Mouse (Mus musculus) cerebellum, adult 11 months (tissue): ENCODE measurements around the gene Zbtb42.

Experiments
- DNase-seq: peaks from one replicate; pipeline ENCODE4 v3.0.0; 2022

Gene Zbtb42

DNA sequence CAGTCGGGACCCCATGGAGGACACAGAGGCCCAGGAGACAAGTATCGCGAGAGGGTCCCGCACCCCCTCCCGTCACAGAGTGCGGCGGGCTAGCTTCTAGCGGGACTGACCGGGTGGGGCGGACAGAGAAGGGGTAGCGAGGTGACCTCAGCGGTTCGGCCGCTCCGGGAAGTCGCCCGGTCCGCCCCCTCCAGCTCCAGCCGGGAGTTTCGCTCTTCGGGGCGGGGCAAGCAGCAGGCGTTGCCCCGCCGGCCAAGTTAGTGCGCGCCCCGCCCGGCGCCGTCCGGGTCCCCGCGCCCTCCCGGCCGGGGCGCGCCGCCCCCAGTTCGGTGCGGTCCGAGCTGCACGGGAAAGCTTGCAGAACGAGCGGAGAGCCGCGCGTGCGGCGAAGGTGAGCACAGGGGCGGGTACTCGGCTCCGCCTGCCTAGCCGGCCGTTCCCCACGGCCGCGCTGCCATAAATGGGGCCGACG is at the start of gene Zbtb42:
TSS of gene Zbtb42 (plus strand) at position 274 of the 472 bp plus-strand sequence.
- no peak for DNase-seq

- DNase-seq: peak; percentile 49
Observed at GRCm38 (mm10) chr12:112628928-112629721, 49.5 kb upstream of the Zbtb42 start.

- no peak for DNase-seq
Observed at GRCm38 (mm10) chr12:112630029-112630428, 48.6 kb upstream of the Zbtb42 start.

- DNase-seq: no peak
Observed at GRCm38 (mm10) chr12:112630796-112631195, 47.8 kb upstream of the Zbtb42 start.

DNA sequence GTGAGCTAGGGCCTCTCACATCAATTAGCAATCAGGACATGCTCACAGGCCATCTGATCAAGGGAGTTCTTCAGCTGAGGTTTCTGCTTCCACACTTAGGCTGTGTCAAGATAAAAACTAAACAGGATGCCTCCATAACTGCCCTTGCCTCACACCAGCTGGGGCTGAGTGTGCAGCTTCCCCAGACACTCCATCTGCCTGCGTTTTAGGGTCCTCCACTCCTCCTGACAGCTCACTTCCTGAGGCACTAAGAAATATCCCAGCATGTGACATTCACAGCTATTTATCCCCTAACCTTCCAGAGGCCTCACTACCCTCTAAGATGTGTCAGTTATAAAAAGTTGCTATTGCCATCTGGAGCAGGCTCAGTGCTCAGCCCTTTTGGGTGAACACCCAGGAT is 47.2 kb upstream of the Zbtb42 start:
- no peak for DNase-seq

- DNase-seq: no peak
Observed at GRCm38 (mm10) chr12:112632084-112632777, 46.4 kb upstream of the Zbtb42 start.

- DNase-seq: no peak
Observed at GRCm38 (mm10) chr12:112632907-112633306, 45.7 kb upstream of the Zbtb42 start.

- DNase-seq: no peak
Observed at GRCm38 (mm10) chr12:112633686-112634085, 44.9 kb upstream of the Zbtb42 start.

- no peak for DNase-seq
Observed at GRCm38 (mm10) chr12:112639526-112639925, 39.1 kb upstream of the Zbtb42 start.

- no peak for DNase-seq
Observed at GRCm38 (mm10) chr12:112643126-112643525, 35.5 kb upstream of the Zbtb42 start.

DNA sequence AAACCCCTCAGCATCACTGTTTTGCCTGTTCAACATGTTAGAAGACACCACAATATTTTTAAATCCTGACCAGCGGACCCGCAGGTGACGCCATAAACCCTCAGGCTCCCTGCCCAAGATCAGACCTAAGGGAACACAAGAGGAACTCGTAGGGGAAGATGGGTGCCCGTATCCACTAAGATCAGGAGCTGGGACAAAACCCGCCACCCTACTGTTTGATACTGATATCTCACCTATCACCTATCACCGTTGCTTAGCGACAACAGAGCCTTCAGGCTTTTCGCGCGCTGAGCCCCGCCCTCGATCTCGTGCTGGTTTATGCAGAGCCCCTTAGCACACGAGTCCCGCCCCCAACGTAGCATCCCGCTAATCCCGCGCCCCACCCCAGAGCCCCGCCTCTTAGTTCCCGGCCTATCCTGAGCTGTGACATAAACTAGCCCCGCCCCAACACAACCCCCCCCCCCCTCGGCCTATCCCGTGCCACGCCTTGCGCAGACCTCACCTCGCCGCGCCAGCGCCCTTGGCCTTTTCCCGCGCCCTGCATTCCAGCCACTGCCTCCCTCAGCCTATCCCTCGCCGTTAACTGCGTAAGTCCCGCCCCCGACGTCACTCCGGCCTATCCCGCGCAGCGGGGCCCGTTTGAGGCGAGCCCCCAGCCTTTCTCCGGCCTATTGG is 34.3 kb upstream of the Zbtb42 start, which contains the start of gene Siva1:
TSS of gene Siva1 (plus strand) at position 500 of the 675 bp plus-strand sequence.
- DNase-seq: peak; percentile 99

GRCm38 (mm10) chr12:112644855-112645506 is 33.6 kb upstream of the Zbtb42 start:
- DNase-seq: no peak

- no peak for DNase-seq
Observed at GRCm38 (mm10) chr12:112646139-112646538, 32.5 kb upstream of the Zbtb42 start.

DNA sequence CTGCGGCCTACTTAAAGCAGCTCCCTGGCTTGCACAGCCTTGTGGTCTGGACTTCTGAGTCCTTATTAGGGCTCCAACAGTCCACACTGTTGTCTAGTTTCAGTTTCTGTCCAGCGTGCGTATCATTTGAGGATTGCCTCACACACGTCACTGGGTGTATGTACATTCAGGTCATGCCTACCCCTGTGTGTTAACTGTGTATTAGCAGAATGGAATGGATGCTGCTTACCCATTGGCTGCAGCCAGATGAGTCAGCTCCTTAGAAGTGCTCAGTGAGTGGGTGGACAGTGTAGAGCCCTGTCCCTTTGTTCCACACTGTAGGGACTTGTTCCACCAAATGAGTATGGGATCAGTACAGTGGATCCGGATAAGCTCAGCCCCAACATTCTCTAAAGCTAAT is 30.5 kb upstream of the Zbtb42 start:
- no peak for DNase-seq

GRCm38 (mm10) chr12:112651778-112652439 is 26.7 kb upstream of the Zbtb42 start:
- DNase-seq: no peak

GRCm38 (mm10) chr12:112653157-112653824 is 25.3 kb upstream of the Zbtb42 start:
- peak; percentile 86 for DNase-seq

DNA sequence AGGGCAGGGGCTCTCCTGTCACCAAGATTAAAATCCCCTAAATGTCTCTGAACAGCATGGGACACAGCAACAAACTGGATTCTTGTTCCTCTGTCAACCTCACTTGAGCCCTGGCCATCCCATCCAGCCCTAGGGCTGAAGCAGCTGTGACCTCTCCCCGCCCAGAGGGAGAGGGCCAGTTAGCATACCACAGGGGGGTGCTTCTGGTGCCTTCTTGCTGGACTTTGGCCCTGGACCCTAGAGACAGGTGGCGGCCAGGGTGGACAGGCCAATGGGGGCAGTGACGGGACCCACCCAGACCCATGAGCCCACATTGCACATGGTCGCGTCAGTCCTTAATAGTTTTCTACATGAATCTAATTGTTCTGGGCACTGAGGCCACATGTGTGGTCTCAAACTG is 24.6 kb upstream of the Zbtb42 start:
- DNase-seq: no peak

GRCm38 (mm10) chr12:112658619-112659018 is 20.0 kb upstream of the Zbtb42 start:
- peak; percentile 60 for DNase-seq

DNA sequence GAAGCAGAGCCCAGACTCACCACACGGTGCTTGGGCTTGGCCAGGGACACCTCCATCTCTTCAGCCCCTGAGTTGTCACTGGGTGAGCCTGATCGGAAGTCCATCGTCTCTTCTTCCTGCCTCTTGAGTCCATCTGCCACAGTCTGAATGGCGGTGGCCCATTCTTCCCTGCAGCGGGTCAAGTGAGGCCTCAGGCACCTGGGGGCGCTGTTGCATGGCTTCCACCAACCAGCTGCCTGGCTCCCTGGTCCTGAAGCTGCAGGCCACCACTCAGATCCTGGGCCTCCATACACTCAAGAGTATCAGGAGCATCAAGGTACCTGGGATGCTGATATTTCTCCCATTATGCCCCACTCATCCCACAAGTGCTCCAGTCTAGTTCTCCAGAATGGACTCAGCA is 19.5 kb upstream of the Zbtb42 start:
- DNase-seq: peak; percentile 69

GRCm38 (mm10) chr12:112660576-112661326 is 17.9 kb upstream of the Zbtb42 start:
- no peak for DNase-seq

DNA sequence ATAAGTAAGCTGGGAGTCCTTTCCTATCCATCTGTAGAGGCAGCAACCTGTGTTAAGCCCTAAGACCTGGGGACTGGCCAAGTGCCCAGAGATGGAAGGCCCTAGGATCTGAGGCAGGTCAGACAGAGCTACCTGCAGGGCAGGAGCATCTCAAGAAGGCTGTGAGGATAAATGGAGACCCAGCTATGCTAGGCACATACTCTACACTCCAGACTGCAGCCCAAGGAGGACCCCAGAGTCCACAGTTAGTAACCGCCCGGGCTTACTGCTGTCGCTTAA is 17.4 kb upstream of the Zbtb42 start:
- DNase-seq: no peak
